Mouse (Mus musculus): ENCODE data around the gene Slc25a17. TPM values are rescaled to one million over a fixed set of nuclear protein-coding genes. Genes with fewer than 3 reads are reported as not detected.

Gene Slc25a17
- polyA plus RNA-seq, 1 experiment from 2014 or later, result 58.7 TPM

- Histone ChIP-seq H3K9ac (ENCODE audit: low read depth, low read length) (no peak overlapping the region), H3K4me2 (no peak overlapping the region), H3K4me1 (ENCODE audit: control insufficient read depth, insufficient read depth, low read length) (peaks cover 4% of the 10 kb centered on the region; the same call in 1 of the 2 replicates), H3K27ac (ENCODE audit: low read depth, low read length) (no peak overlapping the region), H3K9me3 (replicated peaks; ENCODE audit: control insufficient read depth, low read length) (no peaks in the 10 kb centered on the region), H3K27me3 (ENCODE audit: control insufficient read depth, insufficient read depth, low read length) (no peaks in the 10 kb centered on the region), H3K36me3 (ENCODE audit: control insufficient read depth, insufficient read depth, low read length) (peaks cover 20% of the 10 kb centered on the region), H3K4me3 (ENCODE audit: low read depth, low read length) (no peak overlapping the region)
- 76% methylated on average over 4 of the region's 4 CpGs for WGBS (ENCODE audit: insufficient replicate concordance)
- no peak for ATAC-seq (replicated peaks; ENCODE audit: insufficient number of reproducible peaks, low FRiP score, low TSS enrichment)
Measured at GRCm38 (mm10) chr15:81324979-81325378, 35.6 kb downstream of the Slc25a17 start.

GRCm38 (mm10) chr15:81320137-81320536, 40.5 kb downstream of the Slc25a17 start:
- H3K4me3 ChIP-seq (ENCODE audit: low read depth, low read length), result no peak overlapping the region
- no peaks in the 10 kb centered on the region for H3K9me3 ChIP-seq (replicated peaks; ENCODE audit: control insufficient read depth, low read length)
- no peak overlapping the region for H3K27ac ChIP-seq (ENCODE audit: low read depth, low read length)
- no peak overlapping the region for H3K4me2 ChIP-seq
- WGBS (ENCODE audit: insufficient replicate concordance), result 88% methylated on average over 3 of the region's 3 CpGs
- peaks cover 37% of the 10 kb centered on the region for H3K36me3 ChIP-seq (ENCODE audit: control insufficient read depth, insufficient read depth, low read length)
- no peaks in the 10 kb centered on the region for H3K4me1 ChIP-seq (ENCODE audit: control insufficient read depth, insufficient read depth, low read length)
- no peak for ATAC-seq (replicated peaks; ENCODE audit: insufficient number of reproducible peaks, low FRiP score, low TSS enrichment)
- H3K27me3 ChIP-seq (ENCODE audit: control insufficient read depth, insufficient read depth, low read length), result no peaks in the 10 kb centered on the region
- no peak overlapping the region for H3K9ac ChIP-seq (ENCODE audit: low read depth, low read length)

GRCm38 (mm10) chr15:81319462-81319861, 41.1 kb downstream of the Slc25a17 start:
- Histone ChIP-seq H3K36me3 (ENCODE audit: control insufficient read depth, insufficient read depth, low read length) (peaks cover 37% of the 10 kb centered on the region), H3K4me1 (ENCODE audit: control insufficient read depth, insufficient read depth, low read length) (no peaks in the 10 kb centered on the region), H3K27me3 (ENCODE audit: control insufficient read depth, insufficient read depth, low read length) (no peaks in the 10 kb centered on the region), H3K4me3 (ENCODE audit: low read depth, low read length) (no peak overlapping the region), H3K9me3 (replicated peaks; ENCODE audit: control insufficient read depth, low read length) (no peaks in the 10 kb centered on the region), H3K27ac (ENCODE audit: low read depth, low read length) (no peak overlapping the region), H3K9ac (ENCODE audit: low read depth, low read length) (no peak overlapping the region), H3K4me2 (no peak overlapping the region)
- no peak for ATAC-seq (replicated peaks; ENCODE audit: insufficient number of reproducible peaks, low FRiP score, low TSS enrichment)
- WGBS (ENCODE audit: insufficient replicate concordance), result 90% methylated on average over 9 of the region's 9 CpGs

GRCm38 (mm10) chr15:81313928-81314327, 46.7 kb downstream of the Slc25a17 start:
- Histone ChIP-seq H3K9ac (ENCODE audit: low read depth, low read length) (no peak overlapping the region), H3K27ac (ENCODE audit: low read depth, low read length) (no peak overlapping the region), H3K4me3 (ENCODE audit: low read depth, low read length) (no peak overlapping the region), H3K9me3 (replicated peaks; ENCODE audit: control insufficient read depth, low read length) (no peaks in the 10 kb centered on the region), H3K36me3 (ENCODE audit: control insufficient read depth, insufficient read depth, low read length) (peaks cover 11% of the 10 kb centered on the region), H3K4me2 (no peak overlapping the region), H3K4me1 (ENCODE audit: control insufficient read depth, insufficient read depth, low read length) (no peaks in the 10 kb centered on the region), H3K27me3 (ENCODE audit: control insufficient read depth, insufficient read depth, low read length) (no peaks in the 10 kb centered on the region)
- WGBS (ENCODE audit: insufficient replicate concordance), result 94% methylated on average over 3 of the region's 3 CpGs
- ATAC-seq (replicated peaks; ENCODE audit: insufficient number of reproducible peaks, low FRiP score, low TSS enrichment), result no peak

- H3K27ac ChIP-seq (ENCODE audit: low read depth, low read length), result no peak overlapping the region
- ATAC-seq (replicated peaks; ENCODE audit: insufficient number of reproducible peaks, low FRiP score, low TSS enrichment), result no peak
- no peaks in the 10 kb centered on the region for H3K27me3 ChIP-seq (ENCODE audit: control insufficient read depth, insufficient read depth, low read length)
- WGBS (ENCODE audit: insufficient replicate concordance), result 71% methylated on average over 6 of the region's 6 CpGs
- H3K9ac ChIP-seq (ENCODE audit: low read depth, low read length), result no peak overlapping the region
- H3K9me3 ChIP-seq (replicated peaks; ENCODE audit: control insufficient read depth, low read length), result no peaks in the 10 kb centered on the region
- H3K4me1 ChIP-seq (ENCODE audit: control insufficient read depth, insufficient read depth, low read length), result no peaks in the 10 kb centered on the region
- H3K36me3 ChIP-seq (ENCODE audit: control insufficient read depth, insufficient read depth, low read length), result 0 out of 2 replicates have a peak, but pooled peaks cover 1% of the 10 kb centered on the region
- H3K4me3 ChIP-seq (ENCODE audit: low read depth, low read length), result no peak overlapping the region
- no peak overlapping the region for H3K4me2 ChIP-seq
Measured at GRCm38 (mm10) chr15:81311026-81311425, 49.6 kb downstream of the Slc25a17 start.

GRCm38 (mm10) chr15:81310353-81310752, 50.3 kb downstream of the Slc25a17 start:
- Histone ChIP-seq H3K9me3 (replicated peaks; ENCODE audit: control insufficient read depth, low read length) (no peaks in the 10 kb centered on the region), H3K9ac (ENCODE audit: low read depth, low read length) (no peak overlapping the region), H3K4me3 (ENCODE audit: low read depth, low read length) (no peak overlapping the region), H3K36me3 (ENCODE audit: control insufficient read depth, insufficient read depth, low read length) (no peaks in the 10 kb centered on the region), H3K4me2 (no peak overlapping the region), H3K27ac (ENCODE audit: low read depth, low read length) (no peak overlapping the region), H3K4me1 (ENCODE audit: control insufficient read depth, insufficient read depth, low read length) (no peaks in the 10 kb centered on the region), H3K27me3 (ENCODE audit: control insufficient read depth, insufficient read depth, low read length) (no peaks in the 10 kb centered on the region)
- 87% methylated on average over 9 of the region's 9 CpGs for WGBS (ENCODE audit: insufficient replicate concordance)
- ATAC-seq (replicated peaks; ENCODE audit: insufficient number of reproducible peaks, low FRiP score, low TSS enrichment), result no peak

- H3K9ac ChIP-seq (ENCODE audit: low read depth, low read length), result no peak overlapping the region
- 86% methylated on average over 7 of the region's 7 CpGs for WGBS (ENCODE audit: insufficient replicate concordance)
- H3K9me3 ChIP-seq (replicated peaks; ENCODE audit: control insufficient read depth, low read length), result no peaks in the 10 kb centered on the region
- no peak overlapping the region for H3K27ac ChIP-seq (ENCODE audit: low read depth, low read length)
- no peak overlapping the region for H3K4me2 ChIP-seq
- H3K4me1 ChIP-seq (ENCODE audit: control insufficient read depth, insufficient read depth, low read length), result no peaks in the 10 kb centered on the region
- no peaks in the 10 kb centered on the region for H3K27me3 ChIP-seq (ENCODE audit: control insufficient read depth, insufficient read depth, low read length)
- no peak overlapping the region for H3K4me3 ChIP-seq (ENCODE audit: low read depth, low read length)
- H3K36me3 ChIP-seq (ENCODE audit: control insufficient read depth, insufficient read depth, low read length), result no peaks in the 10 kb centered on the region
- ATAC-seq (replicated peaks; ENCODE audit: insufficient number of reproducible peaks, low FRiP score, low TSS enrichment), result no peak
Measured at GRCm38 (mm10) chr15:81308038-81308437, 52.6 kb downstream of the Slc25a17 start.

- Histone ChIP-seq H3K9me3 (replicated peaks; ENCODE audit: control insufficient read depth, low read length) (no peaks in the 10 kb centered on the region; the same call in 1 of the 2 replicates), H3K4me1 (ENCODE audit: control insufficient read depth, insufficient read depth, low read length) (no peaks in the 10 kb centered on the region), H3K27me3 (ENCODE audit: control insufficient read depth, insufficient read depth, low read length) (no peaks in the 10 kb centered on the region), H3K9ac (ENCODE audit: low read depth, low read length) (no peak overlapping the region), H3K4me2 (no peak overlapping the region), H3K36me3 (ENCODE audit: control insufficient read depth, insufficient read depth, low read length) (no peaks in the 10 kb centered on the region), H3K27ac (ENCODE audit: low read depth, low read length) (no peak overlapping the region), H3K4me3 (ENCODE audit: low read depth, low read length) (no peak overlapping the region)
- no peak for ATAC-seq (replicated peaks; ENCODE audit: insufficient number of reproducible peaks, low FRiP score, low TSS enrichment)
- WGBS (ENCODE audit: insufficient replicate concordance), result 88% methylated on average over 6 of the region's 6 CpGs
Measured at GRCm38 (mm10) chr15:81306501-81306900, 54.1 kb downstream of the Slc25a17 start.

GRCm38 (mm10) chr15:81305035-81305434, 55.6 kb downstream of the Slc25a17 start:
- no peaks in the 10 kb centered on the region for H3K27me3 ChIP-seq (ENCODE audit: control insufficient read depth, insufficient read depth, low read length)
- H3K4me1 ChIP-seq (ENCODE audit: control insufficient read depth, insufficient read depth, low read length), result no peaks in the 10 kb centered on the region
- H3K27ac ChIP-seq (ENCODE audit: low read depth, low read length), result no peak overlapping the region
- 68% methylated on average over 8 of the region's 8 CpGs for WGBS (ENCODE audit: insufficient replicate concordance)
- H3K4me2 ChIP-seq, result no peak overlapping the region
- no peak for ATAC-seq (replicated peaks; ENCODE audit: insufficient number of reproducible peaks, low FRiP score, low TSS enrichment)
- H3K9ac ChIP-seq (ENCODE audit: low read depth, low read length), result no peak overlapping the region
- no peaks in the 10 kb centered on the region for H3K36me3 ChIP-seq (ENCODE audit: control insufficient read depth, insufficient read depth, low read length)
- H3K4me3 ChIP-seq (ENCODE audit: low read depth, low read length), result no peak overlapping the region
- no peaks in the 10 kb centered on the region; the same call in 1 of the 2 replicates for H3K9me3 ChIP-seq (replicated peaks; ENCODE audit: control insufficient read depth, low read length)

Data from heart, embryonic 11.5 days (tissue).